Mouse (Mus musculus) skeletal muscle tissue, postnatal 0 days (tissue): ENCODE measurements around the gene Mbnl3. TPM values are rescaled to one million over a fixed set of nuclear protein-coding genes. Genes with fewer than 3 reads are reported as not detected.

Experiments
- microRNA-seq, 2 experiments: library from miRNA; unstranded; fragments of <30 nt; microRNA quantifications; one replicate each; pipeline ENCODE4; 2016
- polyA plus RNA-seq: library from polyadenylated mRNA; unstranded; fragments of >200 nt; fragmentation: Nextera tagmentation; extraction: Ambion mirVana; gene quantifications from 2 replicates; pipeline ENCODE4 v1.2.1, GENCODE M21; 2015

Mbnl3 gene
- polyA plus RNA-seq, result 3.2 and 3.3 TPM in 2 replicates

DNA sequence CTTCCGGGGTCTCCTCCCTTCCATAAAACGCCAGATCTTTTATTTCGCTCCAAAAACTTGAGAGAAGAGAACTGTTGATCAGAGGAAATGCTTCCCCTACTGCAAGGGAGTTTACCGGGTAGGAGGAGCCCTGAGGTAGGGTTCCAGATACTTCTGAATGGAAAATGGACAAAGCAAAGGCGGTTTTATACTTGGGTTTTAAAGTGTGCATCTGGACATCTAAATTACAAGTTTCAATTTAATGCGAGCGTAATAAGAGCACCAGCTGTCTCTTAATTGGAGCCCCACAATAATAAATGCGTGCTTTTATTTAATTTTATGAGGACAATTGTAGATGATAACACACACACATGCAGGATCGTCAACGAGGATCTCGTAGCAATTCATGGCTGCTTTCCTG lies at the start of gene Mbnl3:
Gene Mbnl3 (minus strand): TSS at position 101 of the 400 bp plus-strand sequence.

Small RNA genes lying within 50 kb of the gene (microRNA-seq; reads per million reads assigned to microRNA genes)
- gene Gm23417, result 0 reads per million in 2 experiments

Other genes with a start within 250 kb of the Mbnl3 start
- gene Rap2c, start 188.5 kb downstream of the Mbnl3 start, polyA plus RNA-seq, result 18.5 and 18.9 TPM in 2 replicates